Comparison of ENCODE assay signal across 30 mouse cellular contexts in the genomic region with DNA sequence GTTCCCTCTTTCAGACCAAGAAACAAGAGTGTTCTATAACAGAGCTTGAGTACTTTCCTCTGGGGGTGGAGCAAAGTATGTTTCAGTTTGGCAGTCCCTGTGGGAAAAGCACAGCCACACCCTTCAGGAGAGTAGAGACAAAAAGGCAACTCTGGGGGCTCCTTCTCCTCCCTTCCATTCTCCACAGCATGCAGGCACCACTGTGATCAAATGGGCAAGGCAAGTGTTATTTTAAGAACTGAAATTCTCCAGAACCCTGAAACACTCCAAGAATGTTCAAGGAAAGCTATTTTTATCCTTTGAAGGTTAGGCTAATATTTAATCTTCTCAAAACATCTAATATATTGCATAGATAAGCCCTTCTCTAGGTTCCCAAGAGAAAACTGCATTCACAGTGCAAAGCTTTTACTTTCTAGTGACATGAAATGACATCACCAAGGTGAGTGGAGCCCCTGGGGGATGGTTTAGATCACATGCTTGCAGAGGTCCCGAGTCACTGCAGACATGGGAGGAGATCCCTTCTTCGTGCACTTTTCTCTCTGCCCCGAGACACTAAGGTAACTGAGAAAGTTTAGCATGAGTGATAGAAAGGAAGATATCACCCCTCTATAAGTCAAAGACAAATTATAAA.
A peak's percentile ranks its signal among the peaks of the same experiment; 100 is the strongest.
DNase-seq lines count a peak whose midpoint lies in the region; ATAC-seq and TF ChIP-seq lines count a peak whose summit lies in the region.
"Had no signal": no experiment of that assay in that cellular context is flagged by ENCODE, and none has a peak within 500 bp of the region (broad histone marks: within the 10 kb centered on the region; RNA-seq: fewer than 3 reads in every experiment).

No protein-coding gene starts in this region.

- H3K27me3 ChIP-seq in embryonic facial prominence, embryonic 14.5 days (replicated peaks; ENCODE audit: control insufficient read depth, insufficient read depth, low read length) = no peaks in the 10 kb centered on the region
- H3K27me3 ChIP-seq in embryonic facial prominence, embryonic 10.5 days (replicated peaks; ENCODE audit: low read depth, poor library complexity, severe bottlenecking) = no peaks in the 10 kb centered on the region
- H3K27me3 ChIP-seq in Patski = no peaks in the 10 kb centered on the region
- H3K27me3 ChIP-seq: embryonic facial prominence, embryonic 15.5 days; forebrain, embryonic 15.5 days; hindbrain, embryonic 12.5 days; kidney, embryonic 15.5 days; limb, embryonic 13.5 days; midbrain, embryonic 15.5 days had no signal

- peak; percentile 3 for DNase-seq in embryonic facial prominence, embryonic 14.5 days (ENCODE audit: low spot score)
- DNase-seq in embryonic facial prominence, embryonic 10.5 days (ENCODE audit: low spot score) = no peak
- peak; percentile 1 to 4 for DNase-seq in lung, adult 18-20 months
- DNase-seq in lung, postnatal 10 days = no peak
- DNase-seq in 3134 (ENCODE audit: extremely low read depth, insufficient read length, low spot score) = peak; percentile 7
- DNase-seq in Patski (ENCODE audit: low read depth, low spot score) = no peak
- DNase-seq in ovary, postnatal 36 days (ENCODE audit: low spot score) = no peak
- DNase-seq in kidney, postnatal 36 days = no peak
- DNase-seq: B cell, adult 2 months; cerebellum, adult 18-20 months; gastrocnemius, postnatal 36 days; kidney, adult 18-20 months; kidney, postnatal 25 days; right cerebral cortex, adult 18-20 months; spleen, adult 18-20 months; thymus, adult 18-20 months; thymus, postnatal 25 days had no signal

- H3K4me1 ChIP-seq in embryonic facial prominence, embryonic 14.5 days (ENCODE audit: control insufficient read depth, insufficient read depth, low read length) = no peaks in the 10 kb centered on the region
- no peaks in the 10 kb centered on the region for H3K4me1 ChIP-seq in embryonic facial prominence, embryonic 10.5 days
- H3K4me1 ChIP-seq: embryonic facial prominence, embryonic 15.5 days; forebrain, embryonic 15.5 days; hindbrain, embryonic 12.5 days; kidney, embryonic 15.5 days; limb, embryonic 13.5 days; midbrain, embryonic 10.5 days; midbrain, embryonic 15.5 days had no signal

- H3K9me3 ChIP-seq in embryonic facial prominence, embryonic 14.5 days (ENCODE audit: control insufficient read depth, low read length) = no peaks in the 10 kb centered on the region
- H3K9me3 ChIP-seq in embryonic facial prominence, embryonic 10.5 days = no peaks in the 10 kb centered on the region
- H3K9me3 ChIP-seq: embryonic facial prominence, embryonic 15.5 days; forebrain, embryonic 15.5 days; hindbrain, embryonic 12.5 days; kidney, embryonic 15.5 days; limb, embryonic 13.5 days; midbrain, embryonic 10.5 days; midbrain, embryonic 15.5 days had no signal

- 59% methylated on average over 3 of the region's 3 CpGs for WGBS in embryonic facial prominence, embryonic 14.5 days
- WGBS in embryonic facial prominence, embryonic 10.5 days = 76% methylated on average over 3 of the region's 3 CpGs

- H3K27ac ChIP-seq in embryonic facial prominence, embryonic 14.5 days (replicated peaks; ENCODE audit: low read depth, low read length) = no peak overlapping the region
- no peak overlapping the region for H3K27ac ChIP-seq in embryonic facial prominence, embryonic 10.5 days (replicated peaks)
- H3K27ac ChIP-seq: embryonic facial prominence, embryonic 15.5 days; forebrain, embryonic 15.5 days; gastrocnemius, adult 2 months; hindbrain, embryonic 12.5 days; hindbrain, postnatal 0 days; kidney, embryonic 15.5 days; layer of hippocampus, adult 2 months; left cerebral cortex, adult 2 months; limb, embryonic 13.5 days; midbrain, embryonic 10.5 days; midbrain, embryonic 15.5 days; stomach, postnatal 0 days had no signal

- in situ Hi-C loops in Patski (cut with MboI; ENCODE audit: low pct_unique_long_range_greater_than_20kb) = loop anchor here (10.0 kb wide), 3 partner anchors 159 to 489 kb away; no protein-coding TSS in a partner anchor

- no peaks in the 10 kb centered on the region for H3K36me3 ChIP-seq in embryonic facial prominence, embryonic 14.5 days (ENCODE audit: control insufficient read depth, insufficient read depth, low read length)
- H3K36me3 ChIP-seq in embryonic facial prominence, embryonic 10.5 days (replicated peaks) = no peaks in the 10 kb centered on the region
- H3K36me3 ChIP-seq: embryonic facial prominence, embryonic 15.5 days; forebrain, embryonic 15.5 days; hindbrain, embryonic 12.5 days; kidney, embryonic 15.5 days; limb, embryonic 13.5 days; midbrain, embryonic 10.5 days; midbrain, embryonic 15.5 days had no signal

- H3K4me2 ChIP-seq in embryonic facial prominence, embryonic 14.5 days (ENCODE audit: low read depth, low read length) = no peak overlapping the region
- H3K4me2 ChIP-seq: embryonic facial prominence, embryonic 15.5 days; forebrain, embryonic 15.5 days; hindbrain, embryonic 12.5 days; kidney, embryonic 15.5 days; limb, embryonic 13.5 days; liver, embryonic 11.5 days; midbrain, embryonic 15.5 days had no signal

- no peak overlapping the region for H3K4me3 ChIP-seq in embryonic facial prominence, embryonic 14.5 days (ENCODE audit: low read depth, low read length)
- H3K4me3 ChIP-seq in embryonic facial prominence, embryonic 10.5 days = no peak overlapping the region
- H3K4me3 ChIP-seq: embryonic facial prominence, embryonic 15.5 days; forebrain, embryonic 15.5 days; gastrocnemius, adult 2 months; hindbrain, embryonic 12.5 days; kidney, embryonic 15.5 days; layer of hippocampus, adult 2 months; left cerebral cortex, adult 2 months; limb, embryonic 13.5 days; midbrain, embryonic 10.5 days; midbrain, embryonic 15.5 days had no signal

- TF ChIP-seq CTCF in Patski (IDR thresholded peaks at IDR 0.05) = no peak

- no peak overlapping the region for H3K9ac ChIP-seq in embryonic facial prominence, embryonic 14.5 days (ENCODE audit: low read depth, low read length)
- H3K9ac ChIP-seq: embryonic facial prominence, embryonic 15.5 days; forebrain, embryonic 15.5 days; hindbrain, embryonic 12.5 days; kidney, embryonic 15.5 days; limb, embryonic 13.5 days; midbrain, embryonic 15.5 days had no signal

- ATAC-seq in embryonic facial prominence, embryonic 14.5 days (ENCODE audit: low read depth) = no peak
- ATAC-seq in Patski = peak; percentile 57
- ATAC-seq: forebrain, embryonic 15.5 days; hindbrain, postnatal 0 days; midbrain, embryonic 15.5 days had no signal

- POLR2A ChIA-PET in Patski (lab: Charles Lee) = interaction anchor here (1.0 kb wide), 1 partner anchor 10 kb away, joined by 3 read pairs; no protein-coding TSS in a partner anchor

- CTCF ChIA-PET in Patski (lab: Charles Lee) = interaction anchor here (1.1 to 3.6 kb wide), 4 partner anchors 30 to 495 kb away, joined by 3 to 19 read pairs (median 6); no protein-coding TSS in a partner anchor

Comparison
In these comparisons a context has a peak if more than half of its experiments do, and no peak if none do; other contexts are left out.
1. DNase-seq: peak in embryonic facial prominence, embryonic 14.5 days (single experiment), lung, adult 18-20 months (2 of 2) and 3134 (single experiment); none in embryonic facial prominence, embryonic 10.5 days (single experiment), lung, postnatal 10 days (single experiment), Patski (single experiment), ovary, postnatal 36 days (single experiment) and kidney, postnatal 36 days (0 of 2).